Mouse (Mus musculus): ENCODE results near the gene Xpnpep2. TPM values are rescaled to one million over a fixed set of nuclear protein-coding genes. Genes with fewer than 3 reads are reported as not detected.

Gene Xpnpep2
- polyA plus RNA-seq, 1 experiment, result not detected

DNA sequence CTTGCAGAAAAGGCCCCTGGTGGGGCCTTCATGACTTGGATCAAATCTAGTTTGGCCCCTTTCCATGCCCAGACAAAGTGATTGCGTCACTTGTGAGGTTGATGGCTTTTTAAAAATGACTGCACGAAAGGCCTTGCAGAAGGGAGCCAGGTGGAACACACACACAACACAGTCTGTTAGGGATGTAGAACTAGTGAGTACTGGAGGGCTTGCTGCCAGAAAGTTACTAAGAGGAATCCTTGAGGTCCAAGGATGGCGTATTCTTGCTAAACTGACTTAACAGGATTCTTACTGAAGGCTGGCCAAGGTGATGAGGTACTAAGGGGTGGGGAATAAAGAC is 761 bp downstream of the Xpnpep2 start:
- no peaks in the 10 kb centered on the region; the same call in 1 of the 2 replicates for H3K27me3 ChIP-seq (ENCODE audit: control insufficient read depth)
- H3K4me1 ChIP-seq (ENCODE audit: control insufficient read depth), result no peaks in the 10 kb centered on the region
- no peaks in the 10 kb centered on the region for H3K36me3 ChIP-seq (ENCODE audit: control insufficient read depth)
- H3K9me3 ChIP-seq (ENCODE audit: control insufficient read depth, low read length), result no peaks in the 10 kb centered on the region
- no peak for TF ChIP-seq GATA1 (IDR thresholded peaks at IDR 0.05; ENCODE audit: low read length)
- TF ChIP-seq TAL1 (IDR thresholded peaks at IDR 0.05; ENCODE audit: low read length), result no peak
- H3K4me3 ChIP-seq (replicated peaks), result no peak overlapping the region

DNA sequence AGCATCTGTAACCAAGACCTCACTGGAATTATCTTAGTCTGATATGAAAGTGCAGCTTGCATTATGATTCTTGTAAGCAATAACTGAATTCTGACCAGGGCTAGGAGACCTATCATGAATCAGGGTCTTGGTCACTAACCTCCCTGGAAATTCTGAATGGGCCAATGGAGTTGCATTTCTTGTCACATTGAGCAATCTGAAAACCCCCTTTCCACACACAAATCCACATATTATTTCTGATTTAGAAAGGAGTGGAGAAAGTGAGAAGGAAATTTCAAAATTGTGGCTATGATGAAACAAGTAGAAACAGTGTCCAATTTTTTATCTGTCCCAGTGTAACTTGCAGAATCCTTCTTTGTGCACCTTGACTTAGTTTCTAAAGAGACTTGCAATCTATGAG is 10.8 kb downstream of the Xpnpep2 start:
- no peaks in the 10 kb centered on the region for H3K36me3 ChIP-seq (ENCODE audit: control insufficient read depth)
- no peaks in the 10 kb centered on the region for H3K9me3 ChIP-seq (ENCODE audit: control insufficient read depth, low read length)
- H3K4me3 ChIP-seq (replicated peaks), result no peak overlapping the region
- TF ChIP-seq TAL1 (IDR thresholded peaks at IDR 0.05; ENCODE audit: low read length) (no peak), GATA1 (IDR thresholded peaks at IDR 0.05; ENCODE audit: low read length) (no peak)
- H3K27me3 ChIP-seq (ENCODE audit: control insufficient read depth), result peaks cover 3% of the 10 kb centered on the region; the same call in 1 of the 2 replicates
- peaks cover under 1% of the 10 kb centered on the region; the same call in 1 of the 2 replicates for H3K4me1 ChIP-seq (ENCODE audit: control insufficient read depth)

DNA sequence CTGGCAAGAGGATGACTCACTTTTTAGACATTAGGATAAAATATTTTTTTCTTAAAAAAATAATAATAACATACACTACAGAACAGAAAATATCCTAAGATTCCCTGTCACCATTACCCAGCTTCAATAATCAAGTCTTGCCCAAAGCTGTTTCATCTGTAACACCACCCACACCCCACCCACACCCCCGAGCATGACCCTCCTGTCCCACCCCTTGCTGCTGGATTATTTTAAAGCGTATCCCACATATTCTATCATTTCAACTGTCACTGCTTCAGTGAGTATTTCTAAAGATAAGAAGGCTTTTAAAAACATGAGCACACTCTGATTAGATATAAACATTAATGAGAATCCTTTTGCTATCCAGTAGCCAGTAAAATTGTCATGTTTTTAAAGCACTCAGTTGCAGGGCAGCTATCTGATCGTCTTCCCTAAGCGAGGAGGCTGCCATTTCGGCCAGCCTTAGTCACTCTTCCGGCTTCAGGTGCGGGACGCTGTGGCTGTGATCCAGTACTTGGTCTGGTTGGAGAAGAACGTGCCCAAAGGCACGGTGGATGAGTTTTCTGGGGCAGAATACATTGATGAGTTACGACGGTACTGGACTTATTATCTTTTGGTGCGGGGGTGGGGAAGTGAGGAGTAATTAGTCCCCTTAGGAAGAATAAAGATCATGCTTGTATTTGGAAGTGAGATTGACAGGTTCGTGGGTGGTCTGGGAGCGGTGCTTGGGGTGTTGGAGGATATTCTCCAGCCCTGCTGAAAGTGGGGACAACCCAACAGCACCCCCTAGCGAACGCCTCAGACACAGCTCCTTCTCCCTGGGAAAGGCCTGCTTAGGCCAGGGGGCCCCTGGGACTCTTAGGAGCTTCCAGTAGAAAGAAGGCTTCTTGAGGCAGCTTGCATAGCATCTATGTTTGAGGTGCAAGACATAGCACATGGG is 15.9 kb downstream of the Xpnpep2 start:
- H3K4me1 ChIP-seq (ENCODE audit: control insufficient read depth), result peaks cover 2% of the 10 kb centered on the region
- H3K4me3 ChIP-seq (replicated peaks), result peak overlapping the region; percentile 41
- H3K36me3 ChIP-seq (ENCODE audit: control insufficient read depth), result no peaks in the 10 kb centered on the region
- H3K9me3 ChIP-seq (ENCODE audit: control insufficient read depth, low read length), result no peaks in the 10 kb centered on the region
- no peak for TF ChIP-seq GATA1 (IDR thresholded peaks at IDR 0.05; ENCODE audit: low read length)
- no peak for TF ChIP-seq TAL1 (IDR thresholded peaks at IDR 0.05; ENCODE audit: low read length)
- no peaks in the 10 kb centered on the region for H3K27me3 ChIP-seq (ENCODE audit: control insufficient read depth)

DNA sequence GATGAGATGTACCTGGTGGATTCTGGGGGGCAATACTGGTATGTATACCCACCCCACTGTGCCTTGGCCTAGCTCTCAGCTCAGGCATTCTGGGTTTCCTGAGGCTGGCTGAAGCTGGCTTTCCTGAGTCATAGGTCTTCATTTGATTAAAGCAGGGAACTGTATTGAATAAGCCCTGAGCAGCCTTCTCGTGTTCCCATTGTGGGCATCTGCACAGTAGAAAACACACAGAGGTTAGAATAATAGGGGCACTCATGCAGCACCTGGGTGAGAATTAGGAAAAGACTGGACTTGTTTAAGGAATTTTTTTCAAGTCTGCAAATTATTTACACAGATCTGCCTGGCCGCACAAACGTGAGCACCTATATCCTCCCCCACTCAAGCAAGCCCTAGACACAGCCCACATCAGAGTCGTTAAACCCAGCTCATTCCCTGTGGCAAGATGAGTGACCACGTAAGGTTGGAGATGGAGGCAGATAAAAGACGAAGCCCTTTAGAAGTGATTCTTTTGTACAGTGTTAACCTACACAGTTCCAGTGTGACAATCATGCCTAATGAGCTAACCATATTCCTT is 18.5 kb downstream of the Xpnpep2 start:
- Histone ChIP-seq H3K9me3 (ENCODE audit: control insufficient read depth, low read length) (no peaks in the 10 kb centered on the region), H3K36me3 (ENCODE audit: control insufficient read depth) (no peaks in the 10 kb centered on the region), H3K27me3 (ENCODE audit: control insufficient read depth) (no peaks in the 10 kb centered on the region), H3K4me3 (replicated peaks) (no peak overlapping the region), H3K4me1 (ENCODE audit: control insufficient read depth) (peaks cover 2% of the 10 kb centered on the region)
- TF ChIP-seq TAL1 (IDR thresholded peaks at IDR 0.05; ENCODE audit: low read length) (no peak), GATA1 (IDR thresholded peaks at IDR 0.05; ENCODE audit: low read length) (no peak)

DNA sequence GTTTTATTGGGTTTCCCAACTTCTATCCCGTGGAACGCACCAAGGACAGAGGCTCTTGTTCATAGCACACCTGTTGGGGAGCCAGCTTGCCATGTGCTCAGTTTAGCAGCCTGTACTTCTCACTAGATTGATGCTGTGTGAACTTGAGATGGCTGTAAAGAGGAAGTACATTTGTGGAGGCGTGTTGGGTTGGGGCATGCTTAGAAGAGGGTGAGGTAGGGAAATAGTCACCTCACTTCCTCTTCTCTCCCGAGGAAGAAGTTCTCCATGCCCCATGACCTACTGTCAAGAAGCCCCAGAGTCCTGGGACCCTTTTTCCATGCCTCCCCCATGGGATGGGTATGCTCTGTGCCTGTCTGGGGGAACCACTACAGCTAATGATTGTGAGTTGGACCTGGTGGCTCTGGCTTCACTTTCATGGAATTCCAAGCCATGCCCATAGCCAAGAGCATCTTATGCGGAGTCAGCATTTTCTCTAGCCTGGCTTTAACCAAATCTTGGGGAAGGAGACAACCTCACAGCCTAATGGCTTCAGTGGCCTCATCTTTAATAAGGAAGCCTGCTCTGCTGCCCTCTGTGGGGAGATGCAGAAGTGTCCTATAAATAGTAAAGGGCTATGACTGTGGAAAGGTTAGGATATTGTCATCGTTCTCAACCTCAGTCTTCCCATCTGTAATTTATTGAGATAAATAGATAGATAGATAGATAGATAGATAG is 19.1 kb downstream of the Xpnpep2 start:
- Histone ChIP-seq H3K27me3 (ENCODE audit: control insufficient read depth) (no peaks in the 10 kb centered on the region), H3K4me3 (replicated peaks) (no peak overlapping the region), H3K9me3 (ENCODE audit: control insufficient read depth, low read length) (no peaks in the 10 kb centered on the region), H3K4me1 (ENCODE audit: control insufficient read depth) (peaks cover 2% of the 10 kb centered on the region), H3K36me3 (ENCODE audit: control insufficient read depth) (no peaks in the 10 kb centered on the region)
- TF ChIP-seq GATA1 (IDR thresholded peaks at IDR 0.05; ENCODE audit: low read length) (no peak), TAL1 (IDR thresholded peaks at IDR 0.05; ENCODE audit: low read length) (no peak)

DNA sequence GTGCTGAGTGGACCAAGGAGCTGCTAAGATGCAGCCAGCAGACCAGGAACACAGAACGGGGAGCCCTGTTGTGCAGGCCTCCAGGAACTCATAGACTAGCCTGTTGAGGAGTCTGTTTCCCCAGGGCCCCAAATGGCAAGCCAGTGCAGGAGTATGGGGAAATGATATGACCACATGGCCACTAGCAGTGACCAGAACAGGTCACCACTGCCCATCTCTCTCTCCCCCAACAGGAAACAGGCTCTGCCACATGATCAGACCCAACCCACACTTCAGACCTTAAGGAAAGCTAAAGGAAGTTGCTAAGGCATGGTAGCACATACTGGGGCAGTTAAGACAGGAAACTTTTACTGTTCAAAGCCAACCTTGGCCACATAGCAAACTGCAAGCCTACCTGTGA is 20.6 kb downstream of the Xpnpep2 start:
- no peak overlapping the region for H3K4me3 ChIP-seq (replicated peaks)
- no peaks in the 10 kb centered on the region for H3K36me3 ChIP-seq (ENCODE audit: control insufficient read depth)
- H3K27me3 ChIP-seq (ENCODE audit: control insufficient read depth), result no peaks in the 10 kb centered on the region
- no peak for TF ChIP-seq TAL1 (IDR thresholded peaks at IDR 0.05; ENCODE audit: low read length)
- no peak for TF ChIP-seq GATA1 (IDR thresholded peaks at IDR 0.05; ENCODE audit: low read length)
- no peaks in the 10 kb centered on the region for H3K9me3 ChIP-seq (ENCODE audit: control insufficient read depth, low read length)
- H3K4me1 ChIP-seq (ENCODE audit: control insufficient read depth), result peaks cover 2% of the 10 kb centered on the region

DNA sequence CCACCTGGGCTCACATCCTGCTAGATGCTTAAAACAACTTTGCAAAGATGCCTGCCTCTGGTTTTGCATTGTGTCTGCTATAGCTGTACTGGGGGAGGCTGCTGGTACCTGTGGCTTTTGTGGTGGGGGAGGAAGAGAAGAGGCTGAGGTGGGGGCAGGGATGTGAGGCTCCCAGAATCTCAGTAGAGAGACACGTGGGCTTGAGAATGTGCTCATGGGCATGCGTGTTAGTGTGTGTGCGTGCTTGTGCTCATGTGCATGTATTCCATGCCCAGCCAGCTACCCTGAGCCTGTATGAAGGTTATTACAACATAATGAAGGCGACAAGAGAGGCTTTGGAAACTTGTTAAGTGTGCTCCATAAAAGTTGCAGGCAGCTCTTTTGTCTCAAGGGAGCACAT is 28.4 kb downstream of the Xpnpep2 start:
- Histone ChIP-seq H3K9me3 (ENCODE audit: control insufficient read depth, low read length) (no peaks in the 10 kb centered on the region), H3K27me3 (ENCODE audit: control insufficient read depth) (no peaks in the 10 kb centered on the region), H3K4me1 (ENCODE audit: control insufficient read depth) (peaks cover 39% of the 10 kb centered on the region), H3K36me3 (ENCODE audit: control insufficient read depth) (no peaks in the 10 kb centered on the region), H3K4me3 (replicated peaks) (no peak overlapping the region)
- TF ChIP-seq TAL1 (IDR thresholded peaks at IDR 0.05; ENCODE audit: low read length), result no peak
- no peak for TF ChIP-seq GATA1 (IDR thresholded peaks at IDR 0.05; ENCODE audit: low read length)

DNA sequence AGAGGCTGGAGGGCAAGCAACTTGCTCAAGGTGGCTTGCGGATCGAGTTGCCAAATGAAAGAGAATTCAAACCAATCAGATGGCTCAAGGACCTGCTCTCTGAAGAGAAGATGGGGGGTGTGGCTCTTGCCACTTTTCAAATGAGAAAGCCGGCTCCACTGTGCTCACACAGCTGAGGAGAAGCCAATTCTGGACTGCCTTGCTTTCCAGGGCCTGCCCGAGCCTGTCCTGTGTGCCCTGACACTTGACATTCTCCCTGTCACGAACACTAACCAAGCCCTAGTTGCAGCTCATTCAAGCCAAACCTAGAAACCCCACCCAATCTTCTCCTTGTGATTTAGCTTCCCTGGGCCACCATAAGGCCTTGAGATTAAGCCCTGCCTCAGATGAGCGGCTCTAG is 29.5 kb downstream of the Xpnpep2 start:
- Histone ChIP-seq H3K4me1 (ENCODE audit: control insufficient read depth) (peaks cover 41% of the 10 kb centered on the region), H3K4me3 (replicated peaks) (no peak overlapping the region), H3K27me3 (ENCODE audit: control insufficient read depth) (no peaks in the 10 kb centered on the region), H3K36me3 (ENCODE audit: control insufficient read depth) (no peaks in the 10 kb centered on the region), H3K9me3 (ENCODE audit: control insufficient read depth, low read length) (no peaks in the 10 kb centered on the region)
- TF ChIP-seq TAL1 (IDR thresholded peaks at IDR 0.05; ENCODE audit: low read length) (no peak), GATA1 (IDR thresholded peaks at IDR 0.05; ENCODE audit: low read length) (no peak)

Measured in erythroblast, embryonic 14.5 days (primary cell).